Mouse (Mus musculus) left cerebral cortex, adult 18-20 months (tissue): ENCODE results near the gene Apoa1. TPM values are rescaled to one million over a fixed set of nuclear protein-coding genes. Genes with fewer than 3 reads are reported as not detected.
A peak's percentile ranks its signal among the peaks of the same experiment; 100 is the strongest.

Experiments
- DNase-seq, 2 experiments: peaks; one replicate each; pipeline ENCODE4 v3.0.0; 2021 to 2022; ENCODE audit warnings: low spot score in 2 of 2, mixed read lengths in 1 of 2
- total RNA-seq, 2 experiments: library from RNA; stranded (reverse); gene quantifications; 2 replicates each; pipeline ENCODE4 v1.2.3; 2021

The Apoa1 gene
- total RNA-seq, 2 experiments from 2014 or later: not detected

DNA sequence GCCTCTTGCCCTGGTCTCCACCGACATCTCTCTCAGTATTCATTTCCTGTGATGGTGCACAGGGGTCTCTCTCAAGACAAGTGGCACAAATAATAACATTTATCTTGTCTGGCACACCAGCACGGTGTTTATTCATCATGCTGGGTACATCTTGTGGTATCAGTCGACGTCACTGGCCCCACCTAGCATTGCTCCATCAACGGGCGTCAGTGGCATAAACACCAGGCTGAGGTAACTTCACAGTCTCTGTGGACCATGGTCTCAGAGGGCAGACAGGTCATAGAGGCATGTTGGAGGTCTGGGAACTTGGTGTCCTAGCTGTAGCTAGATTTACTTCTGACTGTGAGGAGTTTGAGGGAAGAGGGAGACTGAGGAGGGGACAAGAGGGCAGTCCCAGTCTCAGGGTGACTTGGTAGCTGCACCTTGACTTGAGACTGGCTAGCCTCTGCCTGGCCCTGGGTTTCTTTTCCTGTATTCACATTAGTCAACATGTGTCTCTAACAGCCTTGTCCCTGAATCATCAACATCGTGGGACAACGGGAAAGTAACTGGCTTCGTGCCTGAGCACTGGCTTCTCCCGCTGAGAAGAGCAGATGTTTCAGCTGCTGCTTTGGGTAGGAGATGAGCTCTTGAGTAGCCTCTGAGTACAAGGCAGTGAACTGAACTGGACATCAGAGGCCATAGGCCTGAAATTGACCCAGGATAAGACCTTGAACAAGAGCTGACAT, 28.4 kb downstream of the Apoa1 start:
- no peak for DNase-seq

DNA sequence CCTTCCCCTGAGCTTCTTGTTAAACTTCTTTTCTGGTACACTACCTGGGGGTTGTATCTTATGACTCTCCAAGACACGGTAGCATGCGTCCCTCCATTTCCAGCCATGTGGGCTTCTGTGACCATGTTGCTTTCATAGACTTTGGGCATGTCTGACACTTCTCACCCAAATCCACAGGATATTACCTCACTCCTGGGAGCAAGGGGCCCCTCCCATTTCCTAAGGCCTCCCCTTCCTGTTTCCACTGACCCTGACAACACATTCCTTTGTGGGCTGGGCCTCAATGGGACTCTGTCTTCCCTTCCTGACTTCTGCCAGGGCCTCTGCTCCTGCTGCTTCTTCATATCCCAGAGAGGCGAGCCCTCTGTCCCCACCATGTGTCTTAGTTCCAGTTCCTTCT, 29.2 kb downstream of the Apoa1 start:
- DNase-seq: no peak

DNA sequence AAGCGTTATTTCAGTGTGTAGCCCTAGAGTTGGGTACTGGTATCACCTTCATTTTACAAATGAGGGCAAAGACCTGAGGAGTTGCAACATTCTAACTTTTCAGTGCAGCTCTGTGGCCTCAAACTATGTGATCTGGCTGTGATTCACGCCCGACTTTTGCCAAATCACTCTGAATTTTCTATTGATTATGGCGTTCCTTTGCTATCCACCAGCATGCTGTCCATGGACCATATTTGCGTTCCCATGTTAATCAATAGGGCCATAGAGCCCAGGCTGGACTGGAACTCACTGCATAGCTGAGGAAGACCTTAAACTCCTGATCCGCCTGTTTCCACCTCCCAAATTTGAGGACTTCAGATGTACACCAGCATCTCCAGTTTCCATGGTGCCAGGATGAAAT, 30.7 kb downstream of the Apoa1 start:
- no peak for DNase-seq

DNA sequence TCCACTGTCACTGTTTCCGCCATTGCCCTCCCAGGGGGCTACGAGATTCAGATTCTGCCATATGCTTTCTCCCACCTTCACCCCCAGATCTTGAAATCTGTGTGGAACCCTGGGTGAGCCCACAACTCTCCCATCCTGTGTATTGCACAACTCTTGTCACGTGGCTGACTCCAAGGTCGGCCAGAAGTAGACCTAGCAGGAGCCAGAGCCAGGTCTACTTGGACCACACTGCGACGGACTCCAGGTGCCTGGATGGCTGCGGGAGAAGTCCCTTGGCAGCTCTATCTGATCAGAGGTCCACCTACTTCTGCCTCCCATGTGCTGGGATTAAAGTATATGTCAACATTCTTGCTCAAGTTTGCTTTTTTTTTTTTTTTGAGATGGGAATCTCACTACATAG, 32.8 kb downstream of the Apoa1 start:
- no peak for DNase-seq

DNA sequence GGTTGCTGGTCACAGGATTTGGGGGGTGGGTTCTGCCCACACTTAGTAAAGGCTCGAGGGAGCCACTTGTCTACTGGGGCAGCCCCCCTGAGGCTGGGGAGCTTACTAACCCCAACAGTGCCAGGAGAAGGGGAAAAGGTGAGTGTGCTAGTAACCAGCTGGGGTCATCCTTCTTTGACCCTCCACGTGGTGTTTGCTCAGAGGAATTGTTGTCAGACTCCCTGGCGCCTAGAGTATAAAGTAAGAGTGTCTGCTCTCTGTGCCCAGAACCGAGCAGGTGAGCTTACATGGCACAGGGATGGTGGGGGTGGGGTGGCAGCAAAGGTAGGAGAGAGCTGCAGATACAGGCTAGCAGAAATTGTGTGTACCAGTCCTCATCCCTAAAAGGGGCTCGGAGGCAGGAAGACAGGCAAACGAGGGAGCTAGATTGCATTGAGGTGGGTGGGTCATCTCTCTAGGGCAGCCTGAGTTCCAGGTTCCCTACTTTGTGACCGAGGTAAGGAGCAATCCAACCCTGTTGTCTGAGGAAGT, 40.0 kb downstream of the Apoa1 start, which contains the start of gene Apoa5:
Gene Apoa5 (plus strand): TSS at position 291 of the 531 bp plus-strand sequence.
- no peak for DNase-seq

DNA sequence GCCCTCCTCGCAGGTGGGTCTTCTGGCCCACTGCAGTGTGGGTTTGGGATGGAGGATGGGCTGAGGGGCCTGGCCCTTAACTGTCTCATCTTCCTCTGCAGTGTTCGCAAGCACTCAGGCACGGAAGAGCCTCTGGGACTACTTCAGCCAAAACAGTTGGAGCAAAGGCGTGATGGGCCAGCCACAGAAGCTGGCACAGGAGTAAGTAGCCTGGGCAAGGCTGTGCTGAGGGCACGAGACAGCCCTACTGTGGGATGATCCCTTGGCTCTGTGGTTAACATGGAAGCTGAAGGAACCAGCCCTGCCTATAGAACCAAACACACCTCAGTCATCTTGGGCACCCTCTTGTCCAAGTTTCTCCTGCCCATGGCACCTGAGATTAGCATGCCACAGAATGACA, 40.7 kb downstream of the Apoa1 start:
- no peak for DNase-seq

DNA sequence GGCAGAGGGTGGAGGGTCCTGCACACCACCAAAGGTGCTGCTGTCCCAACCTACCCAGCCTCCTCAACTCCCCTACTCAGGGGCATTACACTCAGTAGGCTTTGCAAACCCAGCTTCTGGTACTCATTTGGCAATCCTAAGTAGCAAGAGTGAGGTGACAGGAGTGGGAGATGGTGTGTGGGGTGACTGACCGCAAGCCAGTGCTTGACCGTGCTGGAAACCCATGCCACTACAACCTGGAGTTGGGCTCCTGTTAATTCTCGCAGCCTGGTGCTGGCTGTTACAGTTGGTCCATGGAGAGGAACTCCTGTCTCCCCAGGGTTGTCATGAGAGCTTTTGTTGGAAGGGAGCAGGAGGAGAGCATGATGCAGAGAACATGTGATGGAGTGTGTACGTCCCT, 42.4 kb downstream of the Apoa1 start:
- DNase-seq: no peak

DNA sequence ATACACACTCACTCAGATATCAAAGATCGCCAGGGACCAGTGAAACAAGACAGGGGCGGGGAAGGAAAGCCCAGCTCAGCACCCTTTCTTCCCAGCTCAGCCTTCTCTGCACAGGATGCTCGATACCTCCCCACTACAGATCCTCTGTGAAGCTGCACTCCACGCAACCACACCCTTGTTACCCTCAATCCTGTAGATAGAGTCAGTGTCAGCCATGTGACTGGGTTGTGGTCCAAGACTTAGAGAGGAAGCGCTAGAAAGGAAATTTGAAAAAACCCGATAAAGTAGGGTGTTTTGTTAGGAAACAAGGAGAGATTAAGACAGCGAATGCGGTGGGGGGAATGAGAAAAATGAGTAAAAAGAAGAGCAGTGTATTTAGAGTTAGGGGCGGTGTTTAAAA, 43.7 kb downstream of the Apoa1 start:
- no peak for DNase-seq

DNA sequence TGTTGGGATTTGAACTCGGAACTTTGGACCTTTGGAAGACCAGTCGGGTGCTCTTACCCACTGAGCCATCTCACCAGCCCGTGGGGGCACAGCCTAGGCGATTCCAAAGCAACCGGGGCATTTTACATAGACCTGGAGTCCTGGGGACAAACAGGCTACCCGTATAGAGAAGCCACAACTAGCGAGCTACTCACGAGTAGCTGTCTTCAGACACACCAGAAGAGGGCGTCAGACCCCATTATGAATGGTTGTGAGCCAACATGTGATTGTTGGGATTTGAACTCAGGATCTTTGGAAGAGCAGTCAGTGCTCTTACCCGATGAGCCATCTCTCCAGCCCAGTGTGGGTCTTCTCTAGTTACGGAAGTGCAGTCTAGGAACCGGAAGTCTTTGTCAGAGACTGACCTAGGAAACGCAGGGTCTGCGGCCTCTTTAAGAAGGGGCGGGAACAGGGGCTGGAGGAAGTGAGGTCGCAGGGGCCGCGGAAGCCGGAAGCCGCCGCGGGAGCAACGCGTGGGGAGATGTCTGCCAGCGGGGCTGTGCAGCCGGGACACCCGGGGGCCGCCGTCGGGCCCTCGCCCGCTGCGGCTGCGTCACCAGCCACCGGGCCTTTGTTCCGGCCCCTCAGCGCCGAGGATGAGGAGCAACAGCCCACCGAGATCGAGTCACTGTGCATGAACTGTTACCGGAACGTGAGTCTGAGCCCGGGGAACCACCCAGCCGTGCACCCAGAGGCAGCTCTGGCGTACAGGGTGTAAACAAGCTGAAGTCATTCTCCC, 44.5 kb downstream of the Apoa1 start, which contains the start of gene Zpr1:
Gene Zpr1 (plus strand): TSS at position 388 of the 778 bp plus-strand sequence.
- peak; percentile 87 to 90 for DNase-seq

DNA sequence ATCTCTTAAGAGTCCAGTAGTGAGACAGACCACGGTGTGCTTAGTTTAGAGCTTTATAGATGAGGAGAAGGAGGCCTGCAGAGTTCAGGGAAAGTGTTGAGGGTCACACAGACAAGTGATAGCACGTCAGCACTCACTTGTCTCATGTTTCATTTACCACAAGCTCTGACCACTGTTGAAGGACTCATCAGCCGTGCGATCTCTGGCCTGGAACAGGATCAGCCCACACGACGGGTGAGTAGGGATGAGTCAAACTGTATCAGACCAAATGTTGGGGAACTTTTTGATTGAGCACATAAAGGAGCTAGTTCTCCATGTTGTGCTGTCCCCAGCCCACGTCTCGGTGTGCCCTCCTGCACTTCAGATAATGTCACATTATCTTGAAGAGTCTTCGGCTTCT, 46.1 kb downstream of the Apoa1 start:
- no peak for DNase-seq

Other genes with a start within 250 kb of the Apoa1 start
- 100 to 1,000 TPM; 216 to 221 TPM for gene Pafah1b2, start 215.9 kb upstream of the Apoa1 start, total RNA-seq
- 100 to 1,000 TPM; 112 to 132 TPM for gene Sik3, start 215.8 kb upstream of the Apoa1 start, total RNA-seq
- gene Apoc3, start 7.1 kb downstream of the Apoa1 start, total RNA-seq: 1 to 10 TPM in 1 of 2 experiments, not detected in 1; 1.9 TPM
- not detected for gene Apoa4, start 12.1 kb downstream of the Apoa1 start, total RNA-seq
- gene Apoa5, start 40.1 kb downstream of the Apoa1 start, total RNA-seq: not detected
- gene Zpr1, start 44.5 kb downstream of the Apoa1 start, total RNA-seq: 10 to 100 TPM; 39.4 to 40.4 TPM
- 10 to 100 TPM; 11.2 to 12.0 TPM for gene Bud13, start 54.4 kb downstream of the Apoa1 start, total RNA-seq
- not detected for gene 4931429L15Rik, start 91.4 kb downstream of the Apoa1 start, total RNA-seq